Mouse (Mus musculus): ENCODE measurements around the gene Mrps7.

Mrps7 gene

GRCm38 (mm10) chr11:115608421-115609399 is 5.0 kb downstream of the Mrps7 start:
- DNase-seq (ENCODE audit: low read depth), result no peak

GRCm38 (mm10) chr11:115609576-115609975 is 5.9 kb downstream of the Mrps7 start:
- DNase-seq (ENCODE audit: low read depth), result no peak

- no peak for DNase-seq (ENCODE audit: low read depth)
These were observed 7.4 kb downstream of the Mrps7 start for GRCm38 (mm10) chr11:115611173-115611572.

DNA sequence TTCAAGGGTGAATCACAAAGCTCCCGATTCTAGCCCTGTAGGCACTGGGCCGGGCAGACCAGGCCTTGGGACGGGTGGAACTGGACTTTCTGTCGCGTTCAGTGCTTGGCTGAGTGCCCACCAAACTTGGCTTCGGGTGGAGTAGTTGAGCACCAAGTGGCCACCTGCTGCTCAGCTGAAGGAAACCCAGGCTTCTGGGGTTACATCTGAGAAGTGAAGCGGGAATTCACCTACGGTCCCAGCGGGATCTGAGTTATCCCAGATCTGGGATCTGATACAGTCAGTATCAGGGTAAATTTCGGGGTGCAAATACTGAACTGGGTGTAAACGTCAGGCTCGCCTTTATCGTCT is 8.3 kb downstream of the Mrps7 start:
- DNase-seq (ENCODE audit: low read depth), result no peak

DNA sequence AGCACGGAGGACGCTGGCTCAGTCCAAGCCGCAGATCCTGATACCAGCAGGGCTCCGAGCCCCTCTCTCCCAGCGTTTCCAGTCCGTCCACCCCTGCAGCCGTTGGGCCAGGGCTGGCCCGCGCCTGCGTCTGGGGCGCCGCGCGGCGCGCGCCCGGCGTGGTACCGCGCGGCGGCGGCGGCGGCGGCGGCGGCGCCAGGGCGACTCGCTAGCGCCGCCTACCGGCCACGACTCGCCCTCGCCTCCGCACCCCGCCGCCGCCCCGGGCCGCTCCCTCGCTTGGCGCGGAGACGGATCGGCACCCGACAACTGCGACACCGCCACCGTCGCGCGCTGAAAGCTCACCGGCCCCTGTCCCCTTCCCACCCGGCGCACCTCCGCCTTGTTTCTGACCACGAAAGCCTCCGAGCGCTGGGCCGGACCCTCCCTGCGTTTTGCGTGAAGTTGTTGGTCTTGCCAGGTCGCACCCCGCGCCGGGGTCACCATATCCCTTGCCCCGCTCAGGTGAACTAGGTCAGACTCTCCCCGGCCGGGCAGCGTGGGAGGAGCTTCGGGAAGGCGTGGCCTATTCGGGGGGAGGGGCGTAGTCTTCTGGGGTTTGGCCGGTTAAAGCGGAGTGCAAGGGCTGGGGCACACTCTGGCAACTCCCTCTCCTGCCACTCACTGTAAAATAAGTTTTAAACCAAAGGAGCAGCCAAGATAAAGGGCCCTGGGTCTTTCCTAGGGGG is 8.8 kb downstream of the Mrps7 start, which contains the start of gene Mif4gd:
Mif4gd (minus strand) TSS at position 560 of the 728 bp plus-strand sequence.
- peak; percentile 87 for DNase-seq (ENCODE audit: low read depth)

GRCm38 (mm10) chr11:115613138-115613945 is 9.6 kb downstream of the Mrps7 start:
- no peak for DNase-seq (ENCODE audit: low read depth)

DNA sequence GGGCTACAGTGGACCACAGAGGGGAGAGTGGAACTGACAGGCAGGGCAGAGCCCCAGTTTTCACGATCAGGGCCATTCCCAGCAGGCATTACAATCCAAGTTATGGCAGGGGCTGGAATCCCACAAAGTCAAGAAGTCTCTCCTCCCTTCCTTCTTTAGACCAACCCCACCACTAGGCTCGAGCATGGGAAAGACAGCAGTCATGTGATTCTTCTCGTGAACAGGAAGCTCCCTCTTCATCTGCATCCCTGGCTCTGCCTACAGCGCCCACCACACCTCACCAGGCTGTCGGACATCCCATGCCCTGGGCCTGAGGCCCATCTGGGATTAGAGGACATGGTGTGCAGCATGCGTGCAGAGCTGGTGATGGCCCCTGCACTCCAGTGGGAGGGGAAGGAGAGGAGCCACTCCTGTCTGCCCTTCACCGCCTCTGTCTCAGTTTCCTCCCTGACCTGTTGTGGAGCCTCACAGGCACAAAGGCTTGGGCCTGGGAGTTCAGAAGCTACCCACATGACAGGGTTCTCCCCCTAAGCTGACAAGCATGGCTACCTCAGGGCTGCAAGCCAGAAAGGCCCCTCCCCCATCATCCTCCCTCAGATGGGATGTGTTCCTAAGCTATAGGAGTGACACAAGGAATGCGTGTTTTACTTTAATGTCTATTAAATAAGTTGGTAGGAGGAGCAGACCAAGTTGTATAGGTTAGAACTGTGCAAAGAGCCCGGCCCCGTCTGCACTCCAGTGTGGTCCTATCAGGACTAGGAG is 10.8 kb downstream of the Mrps7 start:
- DNase-seq (ENCODE audit: low read depth), result no peak

DNA sequence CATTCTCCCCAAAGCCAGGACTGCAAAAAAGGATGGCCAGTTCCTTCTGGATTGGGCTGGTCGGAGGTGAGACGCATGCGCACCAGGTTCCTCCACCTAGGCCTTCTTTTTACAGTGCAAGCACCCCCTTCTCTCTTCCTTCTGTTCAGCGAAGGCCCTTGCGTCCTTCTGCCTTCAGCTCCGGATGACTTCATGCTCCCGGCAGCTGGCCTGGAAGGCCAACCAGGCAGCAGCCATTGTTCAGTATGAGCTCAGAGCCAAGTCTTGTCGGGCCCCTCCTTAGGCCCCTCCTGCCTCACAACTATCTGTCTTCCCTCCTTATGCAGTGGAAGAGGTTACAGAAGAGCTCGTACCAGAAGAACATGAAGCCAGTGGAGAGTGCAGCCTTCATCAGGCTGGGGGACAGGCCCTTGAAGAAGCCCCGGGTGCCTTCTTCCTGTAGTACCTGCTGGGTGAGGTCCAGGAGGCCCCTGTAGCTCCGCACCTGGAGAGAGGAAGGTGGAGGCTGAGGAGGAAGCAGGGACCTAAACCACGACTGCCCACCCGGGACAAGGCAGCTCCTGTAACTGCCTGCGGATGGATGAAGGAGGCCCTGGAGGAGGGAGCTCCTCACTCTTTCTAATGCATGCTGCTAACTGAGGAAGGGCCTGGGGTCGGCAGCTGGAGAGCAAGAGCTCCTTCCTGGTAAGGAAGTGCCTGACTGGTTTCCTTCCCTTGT is 11.5 kb downstream of the Mrps7 start:
- DNase-seq (ENCODE audit: low read depth), result no peak

DNA sequence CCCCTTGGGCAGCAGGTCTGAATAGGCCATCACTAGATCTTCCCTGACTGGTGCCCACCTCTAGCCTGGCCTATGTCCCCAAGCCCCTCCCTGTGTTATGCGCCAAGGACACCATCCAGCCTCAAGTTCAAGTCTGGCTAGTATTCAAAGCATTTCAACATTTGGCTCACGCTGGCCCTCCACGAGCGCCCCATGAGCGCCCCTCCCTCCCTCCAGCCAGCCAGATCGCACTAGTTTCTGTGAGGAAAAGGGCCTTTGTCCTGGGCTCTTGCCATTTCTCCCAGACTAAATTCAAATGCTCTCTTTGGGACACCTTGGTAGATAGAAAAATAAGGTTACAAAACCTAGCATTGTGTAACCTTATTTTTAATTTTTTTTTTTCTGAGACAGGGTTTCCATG is 12.2 kb downstream of the Mrps7 start:
- no peak for DNase-seq (ENCODE audit: low read depth)

- DNase-seq (ENCODE audit: low read depth), result no peak
These were observed 12.6 kb downstream of the Mrps7 start for GRCm38 (mm10) chr11:115616371-115616770.

DNA sequence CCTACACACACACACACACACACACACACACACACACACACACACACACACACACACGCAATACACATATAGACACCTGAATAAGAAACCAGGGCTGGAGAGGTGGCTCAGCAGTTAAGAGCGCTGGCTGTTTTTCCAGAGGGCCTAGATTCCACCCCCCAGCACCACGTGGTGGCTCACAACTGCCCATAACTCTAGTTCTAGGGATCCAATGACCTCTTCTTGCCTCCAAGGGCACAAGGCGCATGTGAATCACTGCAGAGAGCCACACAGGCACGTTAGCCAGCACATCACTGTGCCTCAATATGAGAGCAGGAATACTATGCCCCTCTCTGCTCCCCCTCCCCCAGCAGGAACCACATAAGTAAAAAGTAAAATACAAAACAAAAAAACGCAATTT is 13.2 kb downstream of the Mrps7 start:
- no peak for DNase-seq (ENCODE audit: low read depth)

- no peak for DNase-seq (ENCODE audit: low read depth)
These were observed 14.3 kb downstream of the Mrps7 start for GRCm38 (mm10) chr11:115618001-115618400.

DNA sequence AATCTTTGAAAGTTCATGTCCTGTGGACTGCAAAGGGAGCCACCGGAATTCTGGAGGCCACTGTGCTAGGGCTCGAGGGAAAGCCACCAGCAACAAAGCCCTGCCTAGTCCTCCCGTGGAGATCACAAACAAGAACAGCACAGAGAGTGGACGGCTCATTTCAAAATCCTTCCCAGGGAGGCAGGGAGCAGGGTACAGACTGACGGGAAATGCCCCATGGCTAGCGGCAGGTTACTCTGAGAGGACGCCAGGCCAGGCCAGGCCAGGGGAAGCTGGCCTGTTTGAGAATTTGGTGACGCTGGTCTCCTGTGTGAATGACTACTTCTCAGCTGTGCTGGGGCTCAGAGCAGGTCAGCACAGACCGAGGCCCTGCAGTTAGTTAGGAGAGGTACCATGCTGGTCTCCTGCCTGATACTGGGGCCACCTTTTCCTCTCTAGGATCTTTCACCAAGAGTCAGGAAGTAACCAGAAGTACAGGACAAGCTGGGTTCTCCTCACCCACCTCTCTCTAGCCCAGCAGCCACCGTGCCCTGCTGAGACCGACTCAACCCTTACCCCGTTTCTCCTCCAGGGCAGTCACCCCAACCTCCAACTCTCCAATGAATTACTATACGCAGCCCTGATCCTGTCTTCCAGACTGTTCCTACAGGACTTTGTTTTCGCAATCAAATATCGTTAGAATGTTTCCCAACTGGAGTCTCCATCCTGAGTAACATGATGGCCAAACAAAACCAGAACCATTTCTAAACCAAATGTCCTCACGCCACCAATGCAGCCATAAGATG is 15.2 kb downstream of the Mrps7 start:
- no peak for DNase-seq (ENCODE audit: low read depth)

DNA sequence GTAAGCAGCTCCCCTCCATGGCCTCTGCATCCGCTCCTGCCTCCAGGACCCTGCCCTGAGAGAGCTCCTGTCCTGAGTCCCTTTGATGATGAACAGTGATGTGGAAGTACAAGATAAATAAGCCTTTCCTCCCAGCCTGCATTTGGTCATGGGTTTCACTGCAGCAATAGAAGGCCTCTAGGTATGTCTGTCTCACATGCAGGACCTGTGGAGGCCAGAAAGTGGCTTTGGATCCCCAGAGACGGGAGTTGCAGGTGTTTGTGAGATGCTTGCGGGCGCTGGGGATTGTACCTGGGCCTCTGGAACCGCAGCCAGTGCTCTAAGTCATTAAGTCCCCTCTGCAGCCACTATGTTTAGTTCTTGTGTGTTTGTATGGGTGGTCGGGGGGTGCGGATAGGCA is 16.2 kb downstream of the Mrps7 start:
- DNase-seq (ENCODE audit: low read depth), result no peak

- DNase-seq (ENCODE audit: low read depth), result peak; percentile 32
These were observed 19.9 kb downstream of the Mrps7 start for GRCm38 (mm10) chr11:115623487-115624070.

DNA sequence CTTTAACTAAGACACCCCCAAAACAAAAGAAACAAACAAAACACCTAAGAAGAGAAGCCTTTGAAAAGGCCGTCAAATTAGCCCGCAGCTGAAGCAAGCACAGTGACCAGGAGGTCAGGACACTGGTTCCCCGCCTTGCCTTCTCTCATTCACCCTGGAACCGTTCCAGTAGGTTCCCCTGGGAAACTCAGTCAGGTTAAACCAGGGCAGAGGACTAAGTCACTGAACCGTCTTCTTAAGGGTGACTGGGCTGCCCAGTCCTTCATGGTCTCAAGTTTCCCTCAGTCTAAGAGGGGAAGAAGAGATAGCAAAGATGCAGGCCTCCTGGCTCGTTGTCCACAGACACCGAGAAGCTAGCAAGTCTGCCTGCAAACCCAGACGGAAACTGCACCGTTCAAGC is 22.2 kb downstream of the Mrps7 start:
- DNase-seq (ENCODE audit: low read depth), result no peak

GRCm38 (mm10) chr11:115626824-115627616 is 23.3 kb downstream of the Mrps7 start:
- no peak for DNase-seq (ENCODE audit: low read depth)

DNA sequence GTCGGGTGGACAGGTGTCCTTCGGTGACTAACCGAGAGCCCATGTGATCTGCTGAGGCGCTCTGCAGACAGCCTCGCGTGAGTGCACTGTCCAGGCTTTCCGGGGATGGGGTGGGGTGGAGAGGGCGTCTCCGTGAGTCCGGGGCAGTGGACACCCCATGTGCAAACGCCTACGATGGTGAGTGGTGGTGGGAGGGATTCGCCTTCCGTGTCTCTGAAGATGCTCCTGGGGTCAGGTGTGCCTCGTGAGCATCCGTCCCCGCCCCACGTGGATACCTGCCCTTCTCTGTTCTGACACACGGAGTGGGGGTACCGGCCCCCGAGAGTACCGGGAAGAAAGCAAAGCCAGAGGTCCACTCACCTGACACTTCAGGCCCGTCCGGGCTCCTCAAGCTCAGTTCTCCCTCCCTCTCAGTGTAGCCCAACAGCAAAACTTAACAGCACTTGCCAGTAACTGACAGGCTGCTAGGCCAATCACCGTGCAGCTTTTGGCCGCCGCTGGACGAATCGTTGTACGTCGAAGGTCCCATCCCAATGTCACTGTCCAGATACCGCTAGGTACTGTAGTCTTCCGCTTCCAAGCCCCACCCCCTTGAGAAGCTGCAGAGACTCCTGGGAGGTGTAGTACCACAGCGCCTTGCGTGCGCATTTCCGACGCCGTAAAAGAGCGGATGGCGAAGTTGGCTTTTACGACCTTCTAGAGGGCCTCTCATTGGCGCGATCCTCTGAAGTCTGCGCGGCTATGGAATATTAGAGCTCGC is 24.2 kb downstream of the Mrps7 start, which contains the start of gene Slc25a19:
Slc25a19 (minus strand) TSS at position 591 of the 760 bp plus-strand sequence.
- peak; percentile 100 for DNase-seq (ENCODE audit: low read depth)

All from c-Kit-positive CD71-positive TER-119-negative erythroid progenitor cells, embryonic 14.5 days (primary cell).